Mouse (Mus musculus) neural tube, embryonic 11.5 days (tissue): ENCODE results near the gene E130208F15Rik. TPM values are rescaled to one million over a fixed set of nuclear protein-coding genes. Genes with fewer than 3 reads are reported as not detected.
A peak's percentile ranks its signal among the peaks of the same experiment; 100 is the strongest.

Source experiments
- ATAC-seq: fragments of 200-750 bp; cut with Nextera tagmentation; 2 replicates; pipeline ENCODE4 v1.8.0; 2017; ENCODE audit warnings: moderate number of reproducible peaks, mild to moderate bottlenecking, moderate TSS enrichment, moderate library complexity; ENCODE audit not compliant: insufficient read depth, low FRiP score, low TSS enrichment
- DNase-seq: peaks from one replicate; pipeline ENCODE4 v3.0.0-alpha.2; 2015; ENCODE audit warnings: low spot score
- H3K27ac ChIP-seq: fragments of 300-500 bp; sonication (generic); 2 replicates; pipeline ENCODE4 v1.5.1; 2014; ENCODE audit warnings: low read depth, mild to moderate bottlenecking, low read length
- H3K27me3 ChIP-seq: fragments of 300-500 bp; sonication (generic); 2 replicates; pipeline ENCODE4 v1.6.1; 2014; ENCODE audit warnings: mild to moderate bottlenecking, low read length, mixed read lengths; ENCODE audit not compliant: control insufficient read depth, insufficient read depth
- H3K36me3 ChIP-seq: fragments of 300-500 bp; sonication (generic); 2 replicates; pipeline ENCODE4 v1.6.1; 2014; ENCODE audit warnings: mild to moderate bottlenecking, low read length, moderate library complexity, mixed read lengths; ENCODE audit not compliant: control insufficient read depth, insufficient read depth
- H3K4me1 ChIP-seq: fragments of 300-500 bp; sonication (generic); 2 replicates; pipeline ENCODE4 v1.6.1; 2014; ENCODE audit warnings: low read length, mixed read lengths; ENCODE audit not compliant: control insufficient read depth, insufficient read depth
- H3K4me2 ChIP-seq: fragments of 300-500 bp; sonication (generic); 2 replicates; pipeline ENCODE4 v1.6.1; 2014; ENCODE audit warnings: low read depth, mild to moderate bottlenecking, moderate library complexity
- H3K4me3 ChIP-seq: fragments of 300-500 bp; sonication (generic); 2 replicates; pipeline ENCODE4 v1.5.1; 2014; ENCODE audit warnings: low read depth, low read length
- H3K9ac ChIP-seq: fragments of 300-500 bp; sonication (generic); 2 replicates; pipeline ENCODE4 v1.6.1; 2014; ENCODE audit warnings: mild to moderate bottlenecking, low read length
- H3K9me3 ChIP-seq: fragments of 300-500 bp; sonication (generic); 2 replicates; pipeline ENCODE4 v1.6.1; 2016; ENCODE audit warnings: low read length; ENCODE audit not compliant: control insufficient read depth
- WGBS: fragments of 180-500 bp; shearing (Covaris S2); extraction: QIAGEN DNeasy Blood & Tissue Kit; methylation state at CpG from one replicate; pipeline ENCODE4 v1.1.7; 2014; 5-methylcytosine and 5-hydroxymethylcytosine counted together
- polyA plus RNA-seq: library from polyadenylated mRNA; unstranded; fragments of >200 nt; fragmentation: Nextera tagmentation; extraction: Ambion mirVana; gene quantifications from 2 replicates; pipeline ENCODE4 v1.2.1, GENCODE M21; 2014

The E130208F15Rik gene
- polyA plus RNA-seq, 1 experiment from 2014 or later: not detected

- Histone ChIP-seq H3K27ac (no peak overlapping the region), H3K9me3 (no peaks in the 10 kb centered on the region), H3K36me3 (peaks cover 19% of the 10 kb centered on the region), H3K4me1 (peaks cover 6% of the 10 kb centered on the region; the same call in 1 of the 2 replicates), H3K4me3 (no peak overlapping the region), H3K4me2 (no peak overlapping the region), H3K9ac (no peak overlapping the region), H3K27me3 (no peaks in the 10 kb centered on the region)
- DNase-seq (no peak), ATAC-seq (no peak)
- 92% methylated on average over 15 of the region's 15 CpGs for WGBS
These were observed 24.7 kb upstream of the E130208F15Rik start for GRCm38 (mm10) chr7:30296816-30297215.

- no peaks in the 10 kb centered on the region for H3K9me3 ChIP-seq
- WGBS: 87% methylated on average over 16 of the region's 16 CpGs
- H3K4me2 ChIP-seq: no peak overlapping the region
- no peak overlapping the region for H3K9ac ChIP-seq
- peaks cover 4% of the 10 kb centered on the region; the same call in 1 of the 2 replicates for H3K4me1 ChIP-seq
- DNase-seq: no peak
- no peaks in the 10 kb centered on the region for H3K27me3 ChIP-seq
- H3K36me3 ChIP-seq: peaks cover 23% of the 10 kb centered on the region
- no peak for ATAC-seq
- no peak overlapping the region for H3K4me3 ChIP-seq
- no peak overlapping the region for H3K27ac ChIP-seq
These were observed 24.3 kb upstream of the E130208F15Rik start for GRCm38 (mm10) chr7:30297266-30297665.

DNA sequence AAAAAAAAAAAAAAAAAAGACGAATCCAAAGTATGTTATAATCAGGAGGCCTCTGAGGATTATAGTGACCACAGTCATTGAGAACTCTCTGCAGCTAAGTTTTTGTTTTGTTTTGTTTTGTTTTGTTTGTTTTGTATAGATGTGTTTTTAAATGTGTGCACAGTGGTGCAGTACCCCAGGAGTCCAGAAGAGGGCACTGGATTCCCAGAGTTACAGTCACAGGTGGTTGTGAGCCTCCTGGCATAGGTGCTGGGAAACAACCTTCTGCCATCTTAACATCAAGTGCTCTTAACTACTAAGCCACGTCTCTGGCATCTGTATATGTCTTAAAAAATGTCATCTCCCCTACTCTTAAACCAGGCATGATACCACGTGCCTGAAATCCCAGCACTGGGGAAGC is 20.6 kb upstream of the E130208F15Rik start:
- Histone ChIP-seq H3K9me3 (no peaks in the 10 kb centered on the region), H3K4me1 (no peaks in the 10 kb centered on the region), H3K36me3 (peaks cover 40% of the 10 kb centered on the region), H3K27me3 (no peaks in the 10 kb centered on the region), H3K4me3 (no peak overlapping the region), H3K27ac (no peak overlapping the region), H3K4me2 (no peak overlapping the region), H3K9ac (no peak overlapping the region)
- DNase-seq: no peak
- 52% methylated on average over 3 of the region's 3 CpGs for WGBS
- ATAC-seq: no peak; the same call in 1 of the 2 replicates

DNA sequence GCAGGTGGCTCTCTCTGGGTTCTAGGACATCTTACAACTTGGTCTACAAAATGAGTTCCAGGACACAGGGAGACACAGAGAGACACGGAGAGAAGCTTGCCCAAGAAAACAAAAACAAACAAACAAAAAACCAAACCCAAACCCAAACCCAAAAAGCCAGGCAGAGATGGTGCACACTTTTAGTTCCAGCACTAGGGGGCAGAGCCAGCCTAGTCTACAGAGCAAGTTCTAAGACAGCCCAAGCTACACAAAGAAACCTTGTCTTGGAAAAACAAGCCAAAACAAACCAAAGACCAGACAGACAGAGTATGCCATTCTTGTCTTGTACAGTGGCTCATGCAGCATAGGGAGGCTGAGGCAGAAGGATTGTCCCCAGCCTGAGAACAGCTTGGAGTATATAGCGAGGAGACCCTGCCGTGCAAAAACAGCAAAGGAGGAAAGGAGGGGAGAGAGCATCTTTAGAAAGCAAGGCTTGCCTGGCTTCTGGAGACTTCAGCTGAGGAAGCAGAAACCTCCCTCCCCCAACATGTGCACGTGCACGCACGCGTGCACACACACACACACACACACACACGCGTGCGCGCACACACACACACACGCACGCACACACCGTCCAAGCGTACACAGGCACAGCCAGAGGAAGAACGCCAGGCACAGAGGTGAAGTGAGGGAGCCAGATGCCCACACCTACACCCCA is 15.3 kb upstream of the E130208F15Rik start:
- no peak for ATAC-seq
- no peaks in the 10 kb centered on the region for H3K9me3 ChIP-seq
- H3K36me3 ChIP-seq: peaks cover 28% of the 10 kb centered on the region
- DNase-seq: no peak
- H3K4me2 ChIP-seq: no peak overlapping the region
- 89% methylated on average over 16 of the region's 16 CpGs for WGBS
- H3K27ac ChIP-seq: no peak overlapping the region
- no peaks in the 10 kb centered on the region for H3K27me3 ChIP-seq
- H3K4me1 ChIP-seq: peaks cover 12% of the 10 kb centered on the region
- H3K9ac ChIP-seq: no peak overlapping the region
- no peak overlapping the region for H3K4me3 ChIP-seq

DNA sequence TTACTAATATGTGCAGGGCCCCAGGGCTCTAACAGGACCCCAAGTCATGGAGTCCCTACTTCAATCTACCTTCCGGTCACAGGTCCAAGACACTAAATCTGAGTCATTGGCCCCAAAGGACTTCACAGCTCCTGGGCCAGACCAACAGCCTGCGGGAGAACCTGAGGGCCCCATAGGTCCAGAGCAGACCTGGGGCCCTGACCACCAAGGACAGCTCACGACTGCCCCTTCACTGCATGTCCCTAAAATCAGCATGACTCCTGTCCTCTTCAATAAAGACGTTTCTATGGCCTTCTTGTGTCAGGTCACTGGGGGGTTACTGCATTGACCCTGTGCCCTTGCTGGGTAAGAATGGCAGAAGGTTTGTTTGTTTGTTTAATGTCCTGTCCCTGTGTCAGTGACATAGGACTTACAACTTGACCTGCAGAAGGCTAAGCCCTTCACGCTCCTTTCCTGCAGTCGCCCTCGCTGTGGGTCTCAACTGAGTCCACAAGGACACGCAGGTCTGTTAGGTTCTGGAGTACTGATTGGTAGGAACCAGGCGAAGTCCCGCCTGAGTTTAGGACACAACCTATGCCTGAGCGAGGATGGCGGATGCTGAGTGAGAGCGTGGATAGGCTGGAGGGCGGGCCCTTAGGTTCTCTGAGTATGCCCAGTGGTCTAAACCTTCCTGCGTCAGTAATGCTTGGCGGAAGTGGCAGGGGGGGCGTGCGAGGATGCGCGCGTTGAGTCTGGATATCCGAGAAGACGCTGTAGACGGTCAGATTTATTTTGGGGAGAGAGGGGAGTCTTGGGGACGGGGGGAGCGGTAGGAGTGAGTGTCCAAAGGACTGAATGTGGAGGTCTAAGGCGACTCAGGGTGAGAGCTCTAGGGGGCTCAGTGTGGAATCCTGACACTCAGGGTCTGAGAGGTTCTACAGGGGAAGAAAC is 13.2 kb upstream of the E130208F15Rik start, which contains the start of gene Alkbh6:
Gene Alkbh6, plus strand, starts transcription at position 642 of the 930 bp plus-strand sequence.
- ATAC-seq (peak; percentile 99), DNase-seq (peak; percentile 93)
- H3K4me2 ChIP-seq: peak within 1 kb of the TSS; percentile 90
- H3K27ac ChIP-seq: peak within 1 kb of the TSS; percentile 49; the same call in 1 of the 2 replicates
- peaks cover 12% of the 10 kb centered on the region for H3K4me1 ChIP-seq
- no peaks in the 10 kb centered on the region for H3K27me3 ChIP-seq
- no peaks in the 10 kb centered on the region for H3K9me3 ChIP-seq
- 3% methylated on average over 27 of the region's 27 CpGs for WGBS
- H3K4me3 ChIP-seq: peak within 1 kb of the TSS; percentile 70
- peak within 1 kb of the TSS; percentile 65 for H3K9ac ChIP-seq
- H3K36me3 ChIP-seq: peaks cover 12% of the 10 kb centered on the region

DNA sequence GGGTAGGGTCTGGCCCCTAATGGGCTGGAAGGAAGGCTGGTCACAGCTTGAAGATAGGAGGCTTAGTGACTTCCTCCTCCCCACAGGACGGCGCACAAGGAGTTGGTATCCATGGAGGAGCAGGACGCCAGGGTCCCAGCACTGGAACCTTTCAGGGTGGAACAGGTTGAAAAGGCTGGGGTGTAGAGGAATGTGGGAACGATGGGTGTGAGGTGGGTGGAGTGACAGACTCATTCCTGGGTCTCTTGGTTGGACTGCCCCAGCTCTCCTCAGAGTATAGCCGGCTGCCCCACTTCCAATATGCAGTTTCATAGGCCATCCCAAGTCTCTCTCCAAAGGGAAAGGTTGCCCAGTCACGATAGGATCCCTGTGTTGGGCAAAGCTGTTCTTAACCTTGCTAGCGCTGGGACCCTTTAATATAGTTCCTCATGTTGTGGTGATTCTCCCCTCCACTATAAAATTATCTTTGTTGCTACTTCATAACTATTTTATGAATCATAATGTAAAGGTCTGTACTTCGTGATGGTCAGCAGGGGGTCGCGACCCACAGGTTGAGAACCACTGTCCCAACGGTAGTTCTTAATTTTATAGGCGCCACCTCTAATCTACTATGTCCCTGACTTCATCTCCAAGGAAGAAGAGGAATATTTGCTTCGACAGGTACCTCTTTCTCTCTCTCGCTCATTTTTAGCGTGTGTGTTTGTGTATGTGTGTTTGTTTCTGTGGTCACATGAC is 12.0 kb upstream of the E130208F15Rik start:
- DNase-seq: no peak
- peak overlapping the region; percentile 70 for H3K4me3 ChIP-seq
- no peaks in the 10 kb centered on the region for H3K9me3 ChIP-seq
- H3K27ac ChIP-seq: no peak overlapping the region
- peaks cover 13% of the 10 kb centered on the region for H3K4me1 ChIP-seq
- H3K36me3 ChIP-seq: peaks cover 6% of the 10 kb centered on the region
- H3K27me3 ChIP-seq: no peaks in the 10 kb centered on the region
- ATAC-seq: no peak
- 68% methylated on average over 15 of the region's 15 CpGs for WGBS
- H3K4me2 ChIP-seq: peak overlapping the region; percentile 90
- peak overlapping the region; percentile 65 for H3K9ac ChIP-seq

DNA sequence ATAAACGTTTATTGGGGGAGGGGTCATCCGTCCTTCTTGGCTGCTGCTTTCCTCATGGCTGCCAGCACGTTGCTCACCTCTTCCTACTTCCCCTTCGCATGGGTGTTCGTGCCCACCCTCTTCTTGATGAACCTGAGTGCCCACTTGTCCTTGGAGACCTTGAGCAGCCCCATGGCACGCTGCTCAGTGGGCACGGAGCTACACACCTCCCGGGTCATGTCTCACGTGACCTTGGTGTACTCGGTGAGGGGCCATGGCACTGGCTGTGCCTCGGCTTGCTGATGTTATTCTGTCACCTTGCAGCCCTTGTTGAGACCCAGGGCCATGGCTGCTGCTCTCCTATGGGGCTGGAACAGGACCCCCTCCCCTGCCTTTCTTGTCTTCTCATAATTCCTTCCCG is 11.4 kb upstream of the E130208F15Rik start:
- no peak for ATAC-seq
- H3K27ac ChIP-seq: no peak overlapping the region
- H3K36me3 ChIP-seq: peaks cover 6% of the 10 kb centered on the region
- 89% methylated on average over 12 of the region's 12 CpGs for WGBS
- no peaks in the 10 kb centered on the region for H3K27me3 ChIP-seq
- DNase-seq: no peak
- peaks cover 16% of the 10 kb centered on the region for H3K4me1 ChIP-seq
- no peak overlapping the region for H3K4me3 ChIP-seq
- H3K4me2 ChIP-seq: no peak overlapping the region
- H3K9me3 ChIP-seq: no peaks in the 10 kb centered on the region
- H3K9ac ChIP-seq: no peak overlapping the region

- Histone ChIP-seq H3K9ac (no peak overlapping the region), H3K4me3 (no peak overlapping the region), H3K9me3 (no peaks in the 10 kb centered on the region), H3K27me3 (no peaks in the 10 kb centered on the region), H3K4me2 (no peak overlapping the region), H3K4me1 (peaks cover 9% of the 10 kb centered on the region; the same call in 1 of the 2 replicates), H3K27ac (no peak overlapping the region), H3K36me3 (no peaks in the 10 kb centered on the region)
- DNase-seq (no peak), ATAC-seq (no peak)
- 50% methylated on average over 27 of the region's 27 CpGs for WGBS
These were observed 7.7 kb upstream of the E130208F15Rik start for GRCm38 (mm10) chr7:30313666-30314320.
